Mouse (Mus musculus): ENCODE data around the gene Hacd3. TPM values are rescaled to one million over a fixed set of nuclear protein-coding genes. Genes with fewer than 3 reads are reported as not detected.

Hacd3 gene
- polyA plus RNA-seq (2012; rRNA removed) = 28.7 and 30.7 TPM in 2 replicates

GRCm38 (mm10) chr9:65020991-65021886 is at the start of gene Hacd3:
Gene Hacd3, minus strand, starts transcription at chr9:65021693.

GRCm38 (mm10) chr9:65032269-65033108 is 11.0 kb upstream of the Hacd3 start, which contains the start of gene Dpp8:
Gene Dpp8, plus strand, starts transcription at chr9:65032414.

DNA sequence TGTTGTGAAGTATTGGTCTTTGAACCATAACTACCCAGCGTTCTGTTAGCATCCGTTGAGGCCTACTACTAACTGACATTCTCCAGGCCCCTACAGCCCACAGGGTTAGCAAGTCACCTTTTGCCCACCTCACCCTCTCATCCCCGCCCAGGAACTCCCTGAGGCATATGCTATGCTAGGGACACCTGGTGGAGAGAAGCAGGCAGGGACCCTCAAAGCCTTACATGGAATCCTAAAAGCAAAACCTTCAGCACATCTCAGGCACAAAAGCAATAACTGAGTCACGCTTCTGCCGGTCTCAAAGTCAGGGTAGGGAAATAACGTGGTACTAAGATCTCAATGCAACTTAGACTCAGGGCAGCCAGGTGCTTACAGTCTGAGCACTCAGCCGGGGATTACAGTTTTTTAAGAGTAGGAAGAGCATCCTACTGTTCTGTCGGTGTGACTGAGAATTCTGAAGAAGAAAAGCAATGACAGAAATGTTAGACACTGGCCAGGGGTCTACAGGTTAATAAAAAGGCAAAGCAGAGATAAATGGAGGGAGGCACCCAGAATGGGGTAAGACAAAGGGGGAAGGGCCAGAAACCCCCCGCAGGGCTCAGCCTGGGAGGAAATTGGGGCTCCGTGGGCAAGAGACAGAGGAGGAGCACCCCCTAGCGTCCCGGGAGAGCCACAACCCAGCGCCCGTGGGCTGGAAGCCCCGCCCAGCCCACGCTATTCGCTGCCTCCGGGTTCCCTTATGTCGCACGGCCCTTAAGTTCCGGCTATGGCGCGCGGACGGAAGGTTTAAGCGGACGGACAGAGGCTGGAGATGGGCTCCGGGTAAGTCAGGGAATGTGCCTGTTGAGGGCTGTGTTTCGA is 61.1 kb downstream of the Hacd3 start, which contains the start of gene Ints14:
Ints14 (plus strand) TSS at position 789 of the 861 bp plus-strand sequence.

GRCm38 (mm10) chr9:64951161-64951657 is 70.3 kb downstream of the Hacd3 start, which contains the start of gene Slc24a1:
Gene Slc24a1, minus strand, starts transcription at chr9:64951607.

Other genes starting within 250 kb of the Hacd3 start
- 3.1 and 3.6 TPM in 2 replicates for gene Dennd4a, start 210.4 kb downstream of the Hacd3 start, polyA plus RNA-seq (2012; rRNA removed)
- not detected in 2 replicates for gene Slc24a1, start 70.1 kb downstream of the Hacd3 start, polyA plus RNA-seq (2012; rRNA removed)
- 9.6 and 9.7 TPM in 2 replicates for gene Ints14, start 60.8 kb downstream of the Hacd3 start, polyA plus RNA-seq (2012; rRNA removed)
- gene Dpp8, start 10.7 kb upstream of the Hacd3 start, polyA plus RNA-seq (2012; rRNA removed) = 43.3 and 45.3 TPM in 2 replicates
- gene Igdcc4, start 79.8 kb upstream of the Hacd3 start, polyA plus RNA-seq (2012; rRNA removed) = 23.3 and 25.4 TPM in 2 replicates
- 0.14 and 0.19 TPM in 2 replicates for gene Igdcc3, start 119.5 kb upstream of the Hacd3 start, polyA plus RNA-seq (2012; rRNA removed)
- gene Parp16, start 173.7 kb upstream of the Hacd3 start, polyA plus RNA-seq (2012; rRNA removed) = 13.5 and 16.8 TPM in 2 replicates
- gene Cilp, start 243.5 kb upstream of the Hacd3 start, polyA plus RNA-seq (2012; rRNA removed) = 8.3 and 10.1 TPM in 2 replicates

Measured in colon, adult 2 months (tissue).